Mouse (Mus musculus) kidney, adult 2 months (tissue): ENCODE results near the gene Glis2. TPM values are rescaled to one million over a fixed set of nuclear protein-coding genes. Genes with fewer than 3 reads are reported as not detected.
"Not testable (repeated sequence)": the region's sequence is repeated elsewhere in the genome, so short reads cannot be mapped to it uniquely, and the experiment has no call there.

Experiments
- DNase-seq: peaks from one replicate; pipeline ENCODE4 v3.0.0; 2021
- H3K27ac ChIP-seq: fragments of 200-500 bp; 2 replicates; pipeline ENCODE4 v1.5.1; 2012; ENCODE audit warnings: low read depth, low read length, control low read depth, inconsistent platforms; ENCODE audit not compliant: insufficient read depth
- H3K27me3 ChIP-seq: fragments of 200-500 bp; replicated peaks from 2 replicates; pipeline ENCODE4 v1.6.1; 2012; ENCODE audit warnings: mild to moderate bottlenecking, moderate library complexity, low read length, inconsistent platforms; ENCODE audit not compliant: control insufficient read depth, insufficient read depth
- H3K36me3 ChIP-seq: fragments of 200-500 bp; 2 replicates; pipeline ENCODE4 v1.6.1; 2012; ENCODE audit warnings: mild to moderate bottlenecking, moderate library complexity, low read length, inconsistent platforms; ENCODE audit not compliant: control insufficient read depth, insufficient read depth
- H3K4me1 ChIP-seq: fragments of 200-500 bp; 2 replicates; pipeline ENCODE4 v1.6.1; 2011; ENCODE audit warnings: low read length; ENCODE audit not compliant: control insufficient read depth, insufficient read depth
- H3K4me3 ChIP-seq: fragments of 200-500 bp; 2 replicates; pipeline ENCODE4 v1.5.1; 2011; ENCODE audit warnings: mild to moderate bottlenecking, low read depth, low read length, control low read depth; ENCODE audit not compliant: insufficient read depth
- CTCF ChIP-seq: fragments of 200-500 bp; conservative IDR thresholded peaks from 2 replicates; pipeline ENCODE4 v1.5.1; 2011; ENCODE audit warnings: low read depth, mild to moderate bottlenecking, control low read depth, low read length, moderate library complexity, mixed read lengths; ENCODE audit not compliant: insufficient read depth, insufficient read length
- POLR2A ChIP-seq: fragments of 200-500 bp; IDR thresholded peaks from one replicate; pipeline ENCODE4 v1.6.1; 2011; ENCODE audit warnings: low read depth, low read length, control low read depth
- WGBS: fragments of 180-500 bp; shearing (Covaris S2); methylation state at CpG from one replicate; pipeline ENCODE4 v1.1.7; 2018; 5-methylcytosine and 5-hydroxymethylcytosine counted together
- polyA plus RNA-seq: library from polyadenylated mRNA; depleted of rRNA; stranded (reverse); fragments of >200 nt; gene quantifications from 2 replicates; pipeline ENCODE4 v1.2.3, GENCODE M21; 2012

Glis2 gene
- polyA plus RNA-seq, 1 experiment: 210 TPM

DNA sequence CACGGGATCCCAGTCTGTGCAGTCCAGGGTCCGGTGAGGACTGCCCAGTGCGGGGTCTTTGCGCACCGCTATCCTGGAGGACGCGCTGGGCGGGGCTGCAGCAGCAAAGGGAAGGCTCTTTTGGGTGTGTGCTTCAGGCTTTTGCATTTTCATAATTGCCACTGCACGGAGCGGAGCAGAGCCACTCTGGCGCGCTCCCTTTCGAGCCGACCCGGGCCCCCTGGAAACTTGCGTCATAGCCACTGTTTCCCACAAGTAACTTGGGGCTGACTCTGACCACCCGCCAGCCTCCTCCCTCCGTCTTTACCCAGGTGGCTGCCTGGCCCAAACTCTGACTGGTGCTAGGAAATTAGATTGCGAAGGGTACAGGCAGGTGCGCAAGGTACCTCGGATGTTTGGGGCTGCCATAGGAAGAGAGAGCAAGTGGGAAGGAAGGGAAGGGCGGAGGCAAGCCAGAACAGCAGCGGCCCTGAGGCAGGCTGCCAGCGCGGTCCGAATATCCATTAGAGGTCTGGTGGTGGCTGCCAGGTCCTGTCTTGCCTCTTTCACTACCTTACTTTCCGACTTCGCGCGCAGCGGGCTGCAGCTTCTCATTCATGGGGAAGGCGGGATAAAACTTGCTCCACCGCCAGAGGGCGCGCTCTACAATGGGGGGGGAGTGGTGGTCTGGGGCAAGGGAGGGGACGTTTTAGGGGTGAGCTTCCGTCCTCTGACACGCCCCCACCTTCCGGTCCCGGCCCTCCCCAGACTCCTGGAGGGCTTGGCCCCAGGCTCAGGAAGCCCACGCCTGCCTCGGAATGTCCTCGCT is 34.2 kb upstream of the Glis2 start:
- Histone ChIP-seq H3K36me3 (no peaks in the 10 kb centered on the region), H3K4me1 (peaks cover 11% of the 10 kb centered on the region), H3K27me3 (no peaks in the 10 kb centered on the region), H3K4me3 (peak overlapping the region; percentile 62), H3K27ac (peak overlapping the region; percentile 96)
- WGBS: under 1% methylated on average over 43 of the region's 43 CpGs
- peak; percentile 70 for TF ChIP-seq CTCF
- no peak for TF ChIP-seq POLR2A
- DNase-seq: peak; percentile 86

DNA sequence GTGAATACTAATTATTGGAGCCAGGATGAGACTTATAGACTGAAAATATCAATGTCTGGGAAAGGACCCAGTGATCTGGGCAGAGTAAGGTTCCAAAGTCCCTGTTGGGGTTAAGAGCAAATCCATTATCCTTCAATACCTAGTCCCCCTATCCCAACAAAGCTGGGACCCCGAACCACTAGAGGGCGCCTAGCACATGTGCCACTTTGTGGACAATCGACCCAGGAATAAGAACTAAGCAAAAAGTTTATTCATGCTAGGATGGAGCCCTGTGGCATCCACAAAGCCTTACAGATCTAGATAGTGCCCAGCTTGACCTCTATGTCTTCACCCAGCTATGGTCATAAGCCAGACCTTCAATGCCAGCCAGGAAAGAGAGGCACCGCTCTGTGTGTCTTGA is 26.6 kb upstream of the Glis2 start:
- Histone ChIP-seq H3K4me3 (no peak overlapping the region), H3K4me1 (no peaks in the 10 kb centered on the region; the same call in 1 of the 2 replicates), H3K36me3 (no peaks in the 10 kb centered on the region), H3K27ac (no peak overlapping the region), H3K27me3 (no peaks in the 10 kb centered on the region)
- whole genome bisulfite sequencing: 11% methylated on average over 4 of the region's 4 CpGs
- TF ChIP-seq CTCF (peak; percentile 94), POLR2A (no peak)
- peak; percentile 87 for DNase-seq

DNA sequence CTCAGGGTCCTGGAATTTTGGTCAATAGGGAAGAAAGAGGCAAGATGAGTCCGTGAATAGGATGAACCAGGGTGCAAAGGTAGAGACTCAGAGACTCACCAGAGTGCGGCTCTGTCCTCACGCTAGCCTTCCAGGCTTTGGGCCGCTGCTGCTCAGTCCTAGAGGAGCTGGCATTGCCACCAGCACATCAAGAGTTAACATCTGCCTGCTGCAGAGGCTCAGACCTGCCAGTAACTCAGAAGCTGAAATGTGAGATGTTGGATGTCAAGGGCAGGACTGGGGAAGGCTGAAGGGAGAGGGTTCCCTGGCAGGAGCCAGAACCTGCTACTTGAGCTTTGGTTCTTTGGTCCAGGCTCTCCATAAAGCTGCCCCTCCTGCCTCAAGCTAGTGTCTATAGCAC is 23.8 kb upstream of the Glis2 start:
- no peak for DNase-seq
- 72% methylated on average over 4 of the region's 4 CpGs for WGBS
- TF ChIP-seq POLR2A (no peak), CTCF (no peak)
- no peaks in the 10 kb centered on the region; the same call in 1 of the 2 replicates for H3K4me1 ChIP-seq
- H3K36me3 ChIP-seq: no peaks in the 10 kb centered on the region
- H3K27ac ChIP-seq: no peak overlapping the region
- no peak overlapping the region for H3K4me3 ChIP-seq
- no peaks in the 10 kb centered on the region for H3K27me3 ChIP-seq

DNA sequence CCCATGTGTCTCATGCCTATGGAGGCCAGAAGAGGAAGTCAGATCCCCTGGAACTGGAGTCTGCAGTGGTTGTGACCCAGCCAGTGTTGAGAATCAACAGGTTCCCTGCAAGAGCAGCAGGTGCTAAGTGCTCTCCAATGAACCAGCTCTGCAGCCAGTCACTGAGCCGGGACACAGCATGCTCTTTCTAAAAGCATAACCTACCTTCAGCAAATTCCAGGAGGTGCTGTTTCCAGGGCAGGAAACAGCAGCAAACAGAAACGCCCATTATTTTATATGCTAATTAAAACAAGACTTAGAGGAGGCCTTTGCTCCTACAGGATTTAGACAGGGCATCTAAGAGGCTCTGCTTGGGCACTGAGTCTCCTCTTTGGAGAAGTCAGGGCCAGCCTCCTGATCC is 18.5 kb upstream of the Glis2 start:
- Histone ChIP-seq H3K4me1 (no peaks in the 10 kb centered on the region), H3K36me3 (no peaks in the 10 kb centered on the region), H3K27ac (no peak overlapping the region), H3K27me3 (no peaks in the 10 kb centered on the region), H3K4me3 (no peak overlapping the region)
- TF ChIP-seq CTCF (no peak), POLR2A (no peak)
- DNase-seq: no peak
- 45% methylated on average over 2 of the region's 2 CpGs for WGBS

DNA sequence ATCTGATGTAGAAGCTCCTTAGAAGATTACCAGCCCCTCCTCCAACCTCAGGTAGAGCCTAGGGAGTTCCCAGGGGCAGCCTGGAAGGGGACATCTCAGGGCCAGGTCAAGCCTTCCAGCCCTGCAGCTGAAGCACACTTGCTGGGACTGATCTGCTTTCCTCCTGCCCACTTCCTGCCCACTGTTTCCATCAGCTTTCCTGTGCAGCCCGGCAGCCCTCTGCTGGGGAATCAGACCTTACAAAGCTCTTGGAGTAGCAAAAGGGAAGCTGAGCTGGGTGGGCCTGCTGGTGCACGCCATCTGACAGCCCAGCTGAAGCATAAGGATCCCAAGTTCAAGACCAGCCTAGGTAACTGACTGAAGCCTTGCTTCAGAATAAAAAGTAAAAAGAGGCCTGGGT is 17.6 kb upstream of the Glis2 start:
- 47% methylated on average over 2 of the region's 2 CpGs for WGBS
- no peak overlapping the region for H3K27ac ChIP-seq
- H3K27me3 ChIP-seq: no peaks in the 10 kb centered on the region
- no peak for DNase-seq
- H3K36me3 ChIP-seq: no peaks in the 10 kb centered on the region
- no peak overlapping the region for H3K4me3 ChIP-seq
- no peaks in the 10 kb centered on the region for H3K4me1 ChIP-seq
- TF ChIP-seq POLR2A (no peak), CTCF (no peak)

DNA sequence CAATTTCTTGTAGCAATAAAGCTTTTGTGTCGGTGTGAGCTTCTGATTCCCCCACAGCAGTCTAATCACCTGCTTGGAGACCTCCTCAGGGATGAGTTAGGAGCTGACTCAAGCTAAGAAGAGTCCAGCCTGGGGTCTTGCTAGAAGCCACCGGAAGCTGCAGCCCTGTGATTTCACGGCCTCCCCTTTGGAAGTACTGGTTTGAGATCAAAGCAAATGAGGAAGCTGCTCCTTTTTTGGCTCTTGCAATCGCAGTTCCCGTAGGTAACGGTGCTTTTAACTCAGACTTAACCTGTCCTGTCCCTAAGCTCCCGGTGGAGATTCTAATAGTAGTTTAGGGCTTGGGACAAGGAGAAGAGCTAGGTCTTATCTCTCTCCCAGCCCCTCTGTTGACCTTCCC is 15.9 kb upstream of the Glis2 start:
- no peak overlapping the region for H3K27ac ChIP-seq
- TF ChIP-seq POLR2A (no peak), CTCF (no peak)
- no peaks in the 10 kb centered on the region for H3K27me3 ChIP-seq
- H3K4me3 ChIP-seq: no peak overlapping the region
- H3K36me3 ChIP-seq: no peaks in the 10 kb centered on the region
- WGBS: 69% methylated on average over 7 of the region's 7 CpGs
- DNase-seq: no peak
- H3K4me1 ChIP-seq: no peaks in the 10 kb centered on the region

DNA sequence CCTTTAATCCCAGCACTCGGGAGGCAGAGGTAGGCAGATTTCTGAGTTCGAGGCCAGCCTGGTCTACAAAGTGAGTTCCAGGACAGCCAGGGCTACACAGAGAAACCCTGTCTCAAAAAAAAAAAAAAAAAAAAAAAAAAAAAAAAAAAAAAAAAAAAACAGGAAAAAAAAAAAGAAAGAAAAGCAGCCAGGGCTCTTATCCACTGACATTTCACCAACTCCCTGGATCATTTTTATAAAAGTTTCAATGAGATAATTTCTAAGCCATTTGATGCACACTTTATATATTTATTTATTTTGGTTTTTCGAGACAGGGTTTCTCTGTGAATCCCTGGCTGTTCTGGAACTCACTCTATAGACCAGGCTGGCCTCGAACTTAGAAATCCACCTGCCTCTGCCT is 13.3 kb upstream of the Glis2 start:
- H3K27ac ChIP-seq, H3K27me3 ChIP-seq, H3K4me1 ChIP-seq, H3K36me3 ChIP-seq, DNase-seq, H3K4me3 ChIP-seq: not testable (repeated sequence)
- WGBS: 97% methylated on average over 4 of the region's 4 CpGs

DNA sequence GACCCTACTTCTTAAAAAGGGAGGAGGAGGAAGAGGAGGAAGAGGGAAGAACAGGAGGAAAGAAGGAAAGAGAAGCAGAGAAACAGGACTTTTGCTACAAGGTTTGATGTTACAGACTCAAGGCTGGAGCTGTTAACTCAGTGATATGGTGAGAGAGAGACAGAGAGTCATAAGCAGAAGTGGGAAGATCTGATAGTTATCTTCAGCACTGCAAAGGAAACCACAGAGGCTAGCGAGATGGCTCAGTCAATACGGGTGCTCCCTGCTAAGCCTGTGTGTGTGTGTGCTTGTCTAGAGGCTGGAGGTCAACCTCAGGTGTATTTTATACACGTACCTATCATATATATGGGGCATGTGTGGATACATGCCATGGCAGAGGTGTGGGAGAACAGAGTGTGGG is 10.7 kb upstream of the Glis2 start:
- Histone ChIP-seq H3K27me3 (no peaks in the 10 kb centered on the region), H3K4me3 (no peak overlapping the region), H3K36me3 (no peaks in the 10 kb centered on the region), H3K4me1 (peaks cover 10% of the 10 kb centered on the region), H3K27ac (no peak overlapping the region)
- TF ChIP-seq CTCF (no peak), POLR2A (no peak)
- 88% methylated on average over 3 of the region's 3 CpGs for WGBS
- DNase-seq: no peak
